Mouse (Mus musculus) hindbrain, embryonic 15.5 days (tissue): ENCODE measurements around the gene Olfr510. TPM values are rescaled to one million over a fixed set of nuclear protein-coding genes. Genes with fewer than 3 reads are reported as not detected.
"Not testable (repeated sequence)": the region's sequence is repeated elsewhere in the genome, so short reads cannot be mapped to it uniquely, and the experiment has no call there.

ENCODE experiments used
- ATAC-seq: fragments of 200-750 bp; cut with Nextera tagmentation; 2 replicates; pipeline ENCODE4 v1.8.0; 2017; ENCODE audit warnings: low read depth, moderate number of reproducible peaks, moderate TSS enrichment; ENCODE audit not compliant: low FRiP score
- H3K27ac ChIP-seq: fragments of 300-500 bp; sonication (generic); replicated peaks from 2 replicates; pipeline ENCODE4 v1.5.1; 2015; ENCODE audit warnings: mild to moderate bottlenecking, inconsistent platforms
- H3K27me3 ChIP-seq: fragments of 300-500 bp; sonication (generic); 2 replicates; pipeline ENCODE4 v1.6.1; 2015; ENCODE audit warnings: control low read depth, inconsistent platforms
- H3K36me3 ChIP-seq: fragments of 300-500 bp; sonication (generic); 2 replicates; pipeline ENCODE4 v1.6.1; 2015; ENCODE audit warnings: control low read depth, inconsistent platforms
- H3K4me1 ChIP-seq: fragments of 300-500 bp; sonication (generic); replicated peaks from 2 replicates; pipeline ENCODE4 v1.6.1; 2015; ENCODE audit warnings: control low read depth, inconsistent platforms
- H3K4me2 ChIP-seq: fragments of 300-500 bp; sonication (generic); 2 replicates; pipeline ENCODE4 v1.6.1; 2015; ENCODE audit warnings: moderate library complexity, mild to moderate bottlenecking, inconsistent platforms
- H3K4me3 ChIP-seq: fragments of 300-500 bp; sonication (generic); 2 replicates; pipeline ENCODE4 v1.5.1; 2015; ENCODE audit warnings: mild to moderate bottlenecking, inconsistent platforms
- H3K9ac ChIP-seq: fragments of 300-500 bp; sonication (generic); 2 replicates; pipeline ENCODE4 v1.6.1; 2015; ENCODE audit warnings: inconsistent platforms
- H3K9me3 ChIP-seq: fragments of 300-500 bp; sonication (generic); 2 replicates; pipeline ENCODE4 v1.6.1; 2016; ENCODE audit warnings: control low read depth, inconsistent platforms
- WGBS: fragments of 180-500 bp; shearing (Covaris S2); methylation state at CpG from one replicate; pipeline ENCODE4 v1.1.7; 2015; 5-methylcytosine and 5-hydroxymethylcytosine counted together
- polyA plus RNA-seq: library from polyadenylated mRNA; unstranded; fragments of >200 nt; fragmentation: Nextera tagmentation; extraction: Ambion mirVana; gene quantifications from 2 replicates; pipeline ENCODE4 v1.2.1, GENCODE M21; 2015

Gene Olfr510
- not detected in 2 replicates for polyA plus RNA-seq

- Histone ChIP-seq H3K4me3 (no peak within 1 kb of the TSS), H3K4me2 (no peak within 1 kb of the TSS), H3K9ac (no peak within 1 kb of the TSS), H3K36me3 (no peaks in the 10 kb centered on the region), H3K27ac (no peak within 1 kb of the TSS), H3K27me3 (no peaks in the 10 kb centered on the region), H3K9me3 (no peaks in the 10 kb centered on the region), H3K4me1 (no peaks in the 10 kb centered on the region)
- WGBS: 93% methylated on average over 1 of the region's 1 CpGs
- ATAC-seq: no peak
Measured at GRCm38 (mm10) chr7:108666118-108666517, at the start of gene Olfr510. TSS of gene Olfr510 (plus strand) at chr7:108666418.

GRCm38 (mm10) chr7:108616781-108617180, 49.4 kb upstream of the Olfr510 start:
- H3K27me3 ChIP-seq, H3K4me2 ChIP-seq, H3K36me3 ChIP-seq, H3K27ac ChIP-seq, H3K4me1 ChIP-seq, H3K4me3 ChIP-seq, H3K9ac ChIP-seq, H3K9me3 ChIP-seq, ATAC-seq: not testable (repeated sequence)
- WGBS: 70% methylated on average over 3 of the region's 3 CpGs

GRCm38 (mm10) chr7:108621514-108621913, 44.7 kb upstream of the Olfr510 start, which contains the start of gene Olfr507:
TSS of gene Olfr507 (plus strand) at chr7:108621814.
- no peaks in the 10 kb centered on the region for H3K36me3 ChIP-seq
- H3K4me1 ChIP-seq: no peaks in the 10 kb centered on the region
- H3K4me3 ChIP-seq: no peak within 1 kb of the TSS
- ATAC-seq: no peak
- H3K27me3 ChIP-seq: no peaks in the 10 kb centered on the region
- 77% methylated on average over 2 of the region's 2 CpGs for WGBS
- H3K27ac ChIP-seq: no peak within 1 kb of the TSS
- no peak within 1 kb of the TSS for H3K9ac ChIP-seq
- H3K9me3 ChIP-seq: no peaks in the 10 kb centered on the region
- H3K4me2 ChIP-seq: no peak within 1 kb of the TSS

- WGBS: 80% methylated on average over 3 of the region's 3 CpGs
- H3K4me2 ChIP-seq: no peak within 1 kb of the TSS
- no peaks in the 10 kb centered on the region for H3K27me3 ChIP-seq
- no peak within 1 kb of the TSS for H3K4me3 ChIP-seq
- H3K27ac ChIP-seq: no peak within 1 kb of the TSS
- H3K4me1 ChIP-seq: no peaks in the 10 kb centered on the region
- H3K36me3 ChIP-seq: no peaks in the 10 kb centered on the region
- no peak within 1 kb of the TSS for H3K9ac ChIP-seq
- H3K9me3 ChIP-seq: no peaks in the 10 kb centered on the region
- ATAC-seq: no peak
Measured at GRCm38 (mm10) chr7:108629694-108630093, 36.5 kb upstream of the Olfr510 start, which contains the start of gene Olfr508. TSS of gene Olfr508 (plus strand) at chr7:108629994.

- H3K4me1 ChIP-seq: no peaks in the 10 kb centered on the region
- no peak for ATAC-seq
Measured at GRCm38 (mm10) chr7:108651806-108652205, 14.4 kb upstream of the Olfr510 start, which contains the start of gene Olfr509. TSS of gene Olfr509 (minus strand) at chr7:108651906.

GRCm38 (mm10) chr7:108662419-108662818, 3.8 kb upstream of the Olfr510 start:
- H3K9me3 ChIP-seq: no peaks in the 10 kb centered on the region
- no peaks in the 10 kb centered on the region for H3K27me3 ChIP-seq
- H3K36me3 ChIP-seq: no peaks in the 10 kb centered on the region
- no peak for ATAC-seq
- H3K9ac ChIP-seq: no peak overlapping the region
- H3K4me1 ChIP-seq: no peaks in the 10 kb centered on the region
- H3K4me3 ChIP-seq: no peak overlapping the region
- H3K27ac ChIP-seq: no peak overlapping the region
- WGBS: 87% methylated on average over 3 of the region's 3 CpGs
- no peak overlapping the region for H3K4me2 ChIP-seq

More at GRCm38 (mm10) chr7:108651806-108652205, 14.4 kb upstream of the Olfr510 start, which contains the start of gene Olfr509:
- H3K4me2 ChIP-seq: no peak within 1 kb of the TSS
- H3K9me3 ChIP-seq: no peaks in the 10 kb centered on the region
- H3K9ac ChIP-seq: no peak within 1 kb of the TSS
- H3K27me3 ChIP-seq: no peaks in the 10 kb centered on the region
- no peak within 1 kb of the TSS for H3K4me3 ChIP-seq
- no peaks in the 10 kb centered on the region for H3K36me3 ChIP-seq
- no peak within 1 kb of the TSS for H3K27ac ChIP-seq

- 77% methylated on average over 1 of the region's 1 CpGs for WGBS
Measured at GRCm38 (mm10) chr7:108671058-108671457, 4.8 kb downstream of the Olfr510 start.

GRCm38 (mm10) chr7:108678886-108679285, 12.7 kb downstream of the Olfr510 start:
- WGBS: 88% methylated on average over 4 of the region's 4 CpGs
- H3K27me3 ChIP-seq: no peaks in the 10 kb centered on the region
- no peaks in the 10 kb centered on the region for H3K4me1 ChIP-seq
- no peak overlapping the region for H3K27ac ChIP-seq
- H3K9ac ChIP-seq: no peak overlapping the region
- no peak overlapping the region for H3K4me2 ChIP-seq
- H3K9me3 ChIP-seq: no peaks in the 10 kb centered on the region
- H3K4me3 ChIP-seq: no peak overlapping the region
- no peak for ATAC-seq
- H3K36me3 ChIP-seq: no peaks in the 10 kb centered on the region

More at GRCm38 (mm10) chr7:108671058-108671457, 4.8 kb downstream of the Olfr510 start:
- Histone ChIP-seq H3K36me3 (no peaks in the 10 kb centered on the region), H3K4me3 (no peak overlapping the region), H3K27ac (no peak overlapping the region), H3K4me1 (no peaks in the 10 kb centered on the region), H3K9ac (no peak overlapping the region), H3K27me3 (no peaks in the 10 kb centered on the region), H3K4me2 (no peak overlapping the region), H3K9me3 (no peaks in the 10 kb centered on the region)
- ATAC-seq: no peak

GRCm38 (mm10) chr7:108713020-108713419, 46.8 kb downstream of the Olfr510 start, which contains the start of gene Olfr512:
TSS of gene Olfr512 (plus strand) at chr7:108713320.
- no peak within 1 kb of the TSS for H3K9ac ChIP-seq
- H3K4me1 ChIP-seq: no peaks in the 10 kb centered on the region
- no peak within 1 kb of the TSS for H3K27ac ChIP-seq
- H3K4me3 ChIP-seq: no peak within 1 kb of the TSS
- H3K4me2 ChIP-seq: no peak within 1 kb of the TSS
- H3K27me3 ChIP-seq: no peaks in the 10 kb centered on the region
- no peaks in the 10 kb centered on the region for H3K9me3 ChIP-seq
- no peak for ATAC-seq
- H3K36me3 ChIP-seq: no peaks in the 10 kb centered on the region

Other genes with a start within 250 kb of the Olfr510 start
- not detected in 2 replicates for gene Olfr497, start 246.0 kb upstream of the Olfr510 start, polyA plus RNA-seq
- not detected in 2 replicates for gene Olfr498, start 201.1 kb upstream of the Olfr510 start, polyA plus RNA-seq
- gene Olfr502, start 141.4 kb upstream of the Olfr510 start, polyA plus RNA-seq: not detected in 2 replicates
- not detected in 2 replicates for gene Olfr503, start 121.9 kb upstream of the Olfr510 start, polyA plus RNA-seq
- gene Olfr504, start 100.6 kb upstream of the Olfr510 start, polyA plus RNA-seq: not detected in 2 replicates
- not detected in 2 replicates for gene Olfr506, start 55.6 kb upstream of the Olfr510 start, polyA plus RNA-seq
- gene Olfr507, start 44.6 kb upstream of the Olfr510 start, polyA plus RNA-seq: not detected in 2 replicates
- gene Olfr508, start 36.4 kb upstream of the Olfr510 start, polyA plus RNA-seq: not detected in 2 replicates
- 0.04 TPM in 1 of 2 replicates, not detected in the other for gene Olfr509, start 14.5 kb upstream of the Olfr510 start, polyA plus RNA-seq
- gene Olfr512, start 46.9 kb downstream of the Olfr510 start, polyA plus RNA-seq: not detected in 2 replicates
- gene Olfr513, start 84.6 kb downstream of the Olfr510 start, polyA plus RNA-seq: not detected in 2 replicates
- not detected in 2 replicates for gene Olfr514, start 159.6 kb downstream of the Olfr510 start, polyA plus RNA-seq
- not detected in 2 replicates for gene Olfr516, start 184.1 kb downstream of the Olfr510 start, polyA plus RNA-seq
- not detected in 2 replicates for gene Olfr517, start 206.0 kb downstream of the Olfr510 start, polyA plus RNA-seq
- not detected in 2 replicates for gene Olfr518, start 218.6 kb downstream of the Olfr510 start, polyA plus RNA-seq
- gene Olfr519, start 228.0 kb downstream of the Olfr510 start, polyA plus RNA-seq: not detected in 2 replicates